Mouse (Mus musculus) heart, postnatal 36 days (tissue): Measurements from ENCODE around the gene Teddm1a. TPM values are rescaled to one million over a fixed set of nuclear protein-coding genes. Genes with fewer than 3 reads are reported as not detected.
"Not testable (repeated sequence)": the region's sequence is repeated elsewhere in the genome, so short reads cannot be mapped to it uniquely, and the experiment has no call there.

ENCODE experiments used
- DNase-seq, 2 experiments: peaks; one replicate each; pipeline ENCODE4 v3.0.0; 2021 to 2022
- intact Hi-C: fragments of 180-260 bp; cut with DNase I; formaldehyde crosslinking; loops from one replicate; pipeline ENCODE4 v1.15.1; 2025
- total RNA-seq, 2 experiments: library from RNA; stranded (reverse); gene quantifications; 2 replicates each; pipeline ENCODE4 v1.2.3; 2021

Teddm1a gene
- total RNA-seq: not detected

DNA sequence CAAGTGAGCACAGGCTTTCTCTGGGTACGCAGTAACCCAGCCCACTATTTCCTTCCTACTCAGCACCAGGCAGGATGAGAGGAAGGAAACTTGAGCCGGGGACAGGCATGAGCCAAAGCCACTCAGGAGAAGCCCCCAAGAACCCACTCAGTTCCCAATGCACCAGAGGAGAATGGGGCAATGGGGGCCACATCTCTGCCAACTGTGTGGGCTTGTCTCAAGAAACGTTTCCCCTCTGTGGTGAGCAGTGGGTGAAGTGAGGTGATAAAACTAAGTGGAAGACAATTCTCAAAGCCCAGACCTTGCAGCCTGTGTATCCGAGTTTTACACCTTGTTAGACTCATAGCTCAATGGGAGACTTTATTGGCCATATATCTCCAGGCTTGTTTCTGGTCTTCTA, at the start of gene Teddm1a:
Gene Teddm1a, plus strand, starts transcription at position 301 of the 400 bp plus-strand sequence.
- intact Hi-C loops: no loop called here
- no peak for DNase-seq

DNA sequence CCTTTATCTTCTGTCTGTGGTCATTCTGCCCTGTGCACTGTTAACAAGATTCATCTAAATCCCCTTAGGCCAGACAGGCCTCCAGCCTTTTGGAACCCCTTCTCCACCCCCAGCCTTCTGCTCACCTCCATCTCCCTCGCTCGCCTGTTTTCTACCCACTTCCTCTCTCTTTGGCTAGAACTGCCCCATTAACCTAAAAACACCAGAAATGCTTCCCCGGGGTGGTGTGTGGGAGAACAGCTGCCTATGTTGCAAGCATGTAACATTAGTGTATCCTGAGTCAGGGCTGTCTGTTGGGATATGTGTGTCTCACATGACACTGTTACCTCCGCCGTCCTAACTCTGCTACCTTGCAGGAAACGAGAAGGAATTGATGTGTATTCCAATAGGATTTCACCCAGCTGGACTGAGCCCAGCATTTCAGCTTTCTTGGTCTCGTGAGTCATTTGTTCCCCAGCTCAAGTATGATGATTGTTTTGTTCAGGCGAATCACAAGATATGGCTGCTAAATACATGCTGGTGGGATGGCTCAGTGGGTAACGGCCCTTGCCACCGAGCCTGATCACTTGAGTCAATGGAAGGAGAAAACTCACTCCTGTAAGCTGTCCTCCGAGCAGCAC, 49.3 kb upstream of the Teddm1a start:
- intact Hi-C loops: no loop called here
- DNase-seq: no peak

DNA sequence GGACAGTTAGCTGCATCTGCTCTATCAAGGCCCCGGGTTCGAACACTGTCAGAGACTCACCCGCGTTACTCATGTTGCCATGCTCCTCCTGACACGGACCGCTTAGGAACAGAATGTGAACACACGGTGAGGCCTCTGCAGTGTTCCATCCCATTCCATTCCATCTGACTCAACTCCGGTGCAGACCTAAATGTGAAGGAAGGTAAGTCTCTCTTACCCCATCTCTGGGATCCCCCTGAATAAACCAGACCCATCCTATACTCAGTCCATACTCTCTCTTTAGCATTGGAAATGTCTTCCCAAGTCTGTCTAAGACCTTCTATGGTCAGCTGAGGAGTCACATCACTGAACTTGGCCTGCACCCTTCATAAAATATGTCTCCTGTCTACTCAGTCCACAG, 47.5 kb upstream of the Teddm1a start, which contains the start of gene Rgsl1:
Gene Rgsl1, minus strand, starts transcription at position 101 of the 400 bp plus-strand sequence.
- intact Hi-C loops: no loop called here
- no peak for DNase-seq

DNA sequence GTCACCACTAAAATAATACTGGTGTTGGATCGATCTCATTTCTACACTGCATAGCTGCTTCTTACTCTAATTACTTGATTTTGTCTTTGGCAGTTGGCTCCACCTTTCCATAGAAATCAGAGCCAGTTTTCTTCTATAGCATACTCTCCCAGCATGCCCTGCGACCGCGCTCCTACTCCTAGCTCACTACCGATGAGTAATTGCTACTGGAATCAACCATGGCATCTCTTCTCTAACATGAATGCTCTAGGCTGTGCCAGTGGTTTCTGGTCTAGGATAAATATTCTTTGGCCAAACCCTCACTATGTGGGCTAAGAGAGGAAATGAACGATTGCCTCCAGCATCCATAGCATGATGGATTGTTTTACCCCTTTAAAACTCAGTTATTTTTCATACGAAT, 45.1 kb upstream of the Teddm1a start:
- DNase-seq: no peak
- intact Hi-C loops: no loop called here

DNA sequence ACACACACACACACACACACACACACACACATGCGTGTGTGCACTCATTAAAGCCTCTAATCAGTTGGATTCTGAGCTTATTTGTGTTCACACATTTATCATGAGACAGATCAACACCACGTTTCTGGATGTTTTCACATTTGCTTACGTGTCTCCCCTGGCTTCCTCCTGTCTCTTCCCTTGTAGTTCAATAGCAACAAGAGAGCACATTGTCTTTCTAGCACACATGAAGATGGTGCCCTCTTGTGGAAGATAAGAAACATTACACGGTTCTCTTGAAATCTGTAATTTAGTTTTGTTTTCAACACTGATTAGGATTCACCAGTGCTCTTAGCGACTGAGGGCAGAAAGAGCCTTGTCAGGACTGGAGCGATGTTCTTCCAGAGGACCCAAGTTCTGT, 44.7 kb upstream of the Teddm1a start:
- intact Hi-C loops: no loop called here
- peak in 1 of 2 experiments; percentile 5 for DNase-seq

DNA sequence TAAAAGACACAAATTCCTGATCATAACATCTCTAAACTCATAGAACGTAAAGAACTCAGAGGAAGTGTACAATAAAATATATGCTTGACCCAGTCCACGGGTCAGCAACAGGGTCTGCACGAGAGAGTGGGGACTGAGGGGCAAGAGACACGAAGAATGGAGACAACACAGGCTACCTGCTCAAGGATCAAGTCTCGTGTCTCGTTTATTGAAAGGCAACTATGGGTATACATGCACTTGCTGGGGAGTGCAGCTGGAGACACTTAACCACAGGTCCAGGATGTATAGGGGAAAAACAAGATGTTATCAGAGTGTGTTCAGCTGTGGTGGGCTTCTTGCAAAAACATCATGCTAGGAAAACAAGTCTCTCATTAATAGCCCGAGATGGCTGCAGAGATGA, 38.8 kb upstream of the Teddm1a start:
- DNase-seq, intact Hi-C loops: not testable (repeated sequence)

DNA sequence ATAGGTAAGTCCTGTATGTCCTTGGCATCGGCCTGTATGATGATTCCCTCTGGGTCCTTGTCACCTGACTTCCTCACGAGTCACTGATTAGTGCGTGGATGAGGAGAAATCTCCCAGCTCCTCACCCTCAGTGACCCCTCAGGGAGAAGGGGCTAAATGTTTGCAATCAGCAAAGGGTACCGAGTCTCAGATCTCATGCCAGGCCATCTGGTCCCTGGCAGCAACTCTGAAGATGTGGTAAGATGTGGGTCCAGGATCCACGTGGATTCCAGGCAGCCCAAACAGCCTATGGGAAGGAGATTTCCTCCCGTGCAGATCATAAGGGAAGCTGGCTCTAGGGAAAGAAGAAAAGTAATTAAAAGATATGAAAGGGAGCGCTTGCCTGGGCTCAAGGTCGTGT, 35.6 kb upstream of the Teddm1a start:
- intact Hi-C loops: no loop called here
- DNase-seq: no peak

GRCm38 (mm10) chr1:153874045-153874444, 17.5 kb upstream of the Teddm1a start, which contains the start of gene Teddm1b:
Gene Teddm1b (plus strand): TSS chr1:153874345.
- DNase-seq: no peak
- intact Hi-C loops: no loop called here

DNA sequence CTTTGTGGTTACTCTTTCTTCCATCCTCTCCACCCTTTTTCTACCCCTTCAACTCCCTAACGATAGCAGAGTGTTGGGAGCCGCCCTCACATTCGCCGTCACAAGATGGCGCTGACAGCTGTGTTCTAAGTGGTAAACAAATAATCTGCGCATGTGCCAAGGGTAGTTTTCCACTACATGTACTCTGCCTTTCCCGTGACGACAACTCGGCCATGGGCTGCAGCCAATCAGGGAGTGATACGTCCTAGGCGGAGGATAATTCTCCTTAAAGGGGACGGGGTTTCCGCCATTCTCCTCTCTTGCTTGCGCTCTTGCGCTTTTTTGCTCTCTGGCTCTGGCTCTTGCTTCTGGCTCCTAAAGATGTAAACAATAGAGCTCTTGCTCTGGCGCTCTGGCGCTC, 11.2 kb upstream of the Teddm1a start:
- DNase-seq, intact Hi-C loops: not testable (repeated sequence)

GRCm38 (mm10) chr1:153886024-153886633, 5.4 kb upstream of the Teddm1a start:
- intact Hi-C loops: no loop called here

DNA sequence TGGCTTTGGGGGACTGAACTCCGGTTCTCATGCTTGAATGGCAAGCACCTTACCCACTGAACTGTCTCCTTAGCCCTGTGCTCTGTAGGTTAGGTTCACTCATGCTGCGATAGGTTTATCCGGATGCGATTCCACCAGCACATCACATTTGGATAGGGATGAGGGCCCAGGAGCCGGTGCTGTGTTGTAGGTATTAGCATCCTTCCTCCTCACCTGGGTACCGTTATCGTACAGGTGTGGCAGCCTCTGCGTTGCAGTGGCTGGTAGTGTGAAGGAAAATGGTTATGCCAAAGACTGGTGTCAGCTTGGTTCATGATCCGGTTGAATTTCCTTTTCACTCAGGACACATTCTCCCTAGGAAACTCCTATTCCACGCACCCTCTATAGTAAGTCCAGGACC, 1.4 kb upstream of the Teddm1a start:
- intact Hi-C loops: no loop called here
- DNase-seq: no peak

More at GRCm38 (mm10) chr1:153886024-153886633, 5.4 kb upstream of the Teddm1a start:
- no peak for DNase-seq

GRCm38 (mm10) chr1:153893746-153894145, 2.2 kb downstream of the Teddm1a start:
- no peak for DNase-seq
- intact Hi-C loops: loop anchor here (2.0 kb wide), 1 partner anchor 835 kb away; no protein-coding TSS in a partner anchor

DNA sequence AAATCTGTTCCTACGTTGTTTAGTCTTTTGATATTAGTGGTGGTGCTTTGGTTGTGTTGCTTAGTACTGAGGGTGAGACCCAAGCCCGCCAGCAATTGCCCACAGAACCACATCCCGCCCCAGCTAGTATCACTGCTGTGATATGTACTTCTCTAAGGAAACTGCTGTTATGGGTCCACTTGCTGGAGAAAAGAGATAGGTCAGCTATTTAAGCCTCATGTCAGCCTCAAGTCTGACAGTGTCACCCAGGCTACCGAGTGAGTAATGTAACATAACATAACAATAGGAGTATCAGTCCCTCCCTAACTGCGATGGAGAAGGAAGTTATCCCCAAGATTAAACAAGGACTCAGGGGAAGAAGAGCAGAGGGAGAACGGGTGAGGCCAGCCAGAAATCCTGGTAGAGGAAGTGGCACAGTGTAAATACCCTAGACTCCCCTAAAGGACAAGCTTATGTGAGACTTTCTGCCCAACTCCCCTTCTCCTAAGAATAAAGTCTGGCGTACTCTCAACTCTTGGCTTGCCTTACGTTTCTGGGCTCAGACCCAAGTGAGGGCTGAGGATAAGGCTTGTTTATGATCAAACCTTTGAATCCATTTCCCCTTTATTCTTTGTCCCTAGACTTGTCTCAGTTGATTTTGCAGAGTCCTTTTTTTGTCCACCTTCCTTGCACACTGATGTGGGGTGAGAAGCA, 2.8 kb downstream of the Teddm1a start:
- no peak for DNase-seq
- intact Hi-C loops: loop anchor here (2.0 kb wide), 1 partner anchor 834 kb away; no protein-coding TSS in a partner anchor

DNA sequence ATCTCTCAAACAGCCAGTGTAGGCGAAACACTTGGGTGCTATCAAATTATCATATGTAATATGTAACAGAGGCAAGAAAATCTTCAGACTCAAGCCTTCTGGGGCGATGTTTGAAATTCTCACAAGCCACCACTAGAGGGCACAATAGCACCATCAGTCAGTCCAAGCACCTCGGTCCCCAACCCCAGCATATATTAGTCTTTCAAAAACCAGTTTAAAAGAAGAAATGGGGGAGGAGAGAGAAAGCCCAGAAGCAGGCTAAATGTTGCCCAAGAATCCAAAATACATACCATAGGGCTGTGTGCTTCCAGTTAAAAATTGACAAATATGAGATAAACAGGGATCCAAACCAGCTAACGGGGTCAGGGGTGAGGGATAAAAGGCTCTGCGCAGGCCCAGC, 3.4 kb downstream of the Teddm1a start:
- DNase-seq: peak; percentile 78 to 79

GRCm38 (mm10) chr1:153897196-153897595, 5.7 kb downstream of the Teddm1a start:
- intact Hi-C loops: no loop called here
- no peak for DNase-seq

More for the DNA sequence above, 3.4 kb downstream of the Teddm1a start:
- intact Hi-C loops: loop anchor here (1.0 to 2.0 kb wide), 4 partner anchors 137 to 834 kb away; no protein-coding TSS in a partner anchor

GRCm38 (mm10) chr1:153898989-153899730, 7.6 kb downstream of the Teddm1a start:
- intact Hi-C loops: no loop called here
- DNase-seq: no peak

DNA sequence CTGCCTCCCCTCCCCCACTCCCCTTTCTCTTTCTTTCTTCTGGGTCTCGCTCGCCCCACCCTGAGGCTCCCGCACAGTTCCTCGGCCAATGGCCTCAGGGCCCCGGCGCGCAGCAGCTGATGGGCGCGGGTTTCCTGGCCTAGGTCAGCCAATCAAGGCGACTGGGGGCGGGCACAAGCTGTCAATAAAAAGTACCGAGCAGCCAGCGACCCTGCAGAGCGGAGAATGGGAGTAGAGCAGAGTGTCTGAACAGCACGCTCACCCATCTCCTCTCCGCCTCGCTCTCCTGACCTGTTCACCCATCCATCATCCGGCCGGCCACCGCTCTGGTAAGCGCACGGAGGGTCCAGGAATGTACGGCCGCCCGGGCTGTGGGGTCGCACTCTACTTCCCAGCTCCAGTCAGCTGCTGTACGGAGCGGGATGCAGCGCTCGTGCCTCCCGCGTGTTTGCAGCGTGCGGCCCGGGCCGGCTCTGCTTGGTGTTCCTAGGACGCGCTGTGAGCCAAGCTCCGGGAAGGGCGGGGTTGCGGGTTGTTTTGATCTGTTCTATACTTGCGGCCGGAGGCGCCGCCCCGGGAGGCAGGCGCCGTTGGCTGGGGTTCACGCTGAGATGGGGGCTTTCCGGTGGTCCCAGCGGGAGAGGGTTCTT, 8.3 kb downstream of the Teddm1a start, which contains the start of the genes Glul and Teddm2:
Gene Glul, plus strand, starts transcription at position 214 of the 650 bp plus-strand sequence.
Gene Teddm2, minus strand, starts transcription at position 498 of the 650 bp plus-strand sequence.
- peak; percentile 96 to 97 for DNase-seq
- intact Hi-C loops: loop anchor here (1.0 to 2.0 kb wide), 2 partner anchors 19 to 132 kb away; no protein-coding TSS in a partner anchor

- intact Hi-C loops: loop anchor here (1.0 to 2.0 kb wide), 2 partner anchors 18 to 132 kb away; no protein-coding TSS in a partner anchor
- peak in 1 of 2 experiments; percentile 60 for DNase-seq
Observed at GRCm38 (mm10) chr1:153900381-153900780, 8.8 kb downstream of the Teddm1a start.

- DNase-seq: peak; percentile 67 to 73
- intact Hi-C loops: loop anchor here (1.0 to 2.0 kb wide), 2 partner anchors 18 to 131 kb away; no protein-coding TSS in a partner anchor
Observed at GRCm38 (mm10) chr1:153900860-153901730, 9.6 kb downstream of the Teddm1a start.
